ENCODE assay signal across 12 mouse cellular contexts in genomic region chr7:145221346-145221745, GRCm38 (mm10). TPM values are rescaled to one million over a fixed set of nuclear protein-coding genes. Genes with fewer than 3 reads are reported as not detected.
DNase-seq lines count a peak whose midpoint lies in the region; ATAC-seq lines count a peak whose summit lies in the region.
"Had no signal": no experiment of that assay in that cellular context is flagged by ENCODE, and none has a peak within 500 bp of the region (broad histone marks: within the 10 kb centered on the region; RNA-seq: fewer than 3 reads in every experiment).

No protein-coding gene starts in this region.

- H3K36me3 ChIP-seq in midbrain, embryonic 10.5 days = no peaks in the 10 kb centered on the region
- no peaks in the 10 kb centered on the region for H3K36me3 ChIP-seq in midbrain, embryonic 15.5 days (replicated peaks)
- no peaks in the 10 kb centered on the region for H3K36me3 ChIP-seq in intestine, embryonic 16.5 days (ENCODE audit: control insufficient read depth, insufficient read depth, low read length)

- no peak for ATAC-seq in midbrain, embryonic 15.5 days (replicated peaks)
- 0 out of 2 replicates have a peak, but pooled peaks have one; percentile 8 for ATAC-seq in intestine, embryonic 16.5 days

- peak overlapping the region; percentile 61 for H3K27ac ChIP-seq in midbrain, embryonic 10.5 days (replicated peaks)
- no peak overlapping the region for H3K27ac ChIP-seq in midbrain, embryonic 15.5 days
- H3K27ac ChIP-seq in intestine, embryonic 16.5 days (ENCODE audit: low read length) = peak overlapping the region; percentile 86

- peak; percentile 27 for DNase-seq in gastrocnemius, postnatal 25 days
- DNase-seq in gastrocnemius, postnatal 14 days = no peak
- no peak for DNase-seq in midbrain, embryonic 10.5 days (ENCODE audit: low spot score)
- DNase-seq in adrenal gland, postnatal 4 days (ENCODE audit: low spot score in 2 of 2) = no peak
- no peak for DNase-seq in cerebellum, postnatal 10 days
- DNase-seq in spleen, postnatal 10 days (ENCODE audit: low spot score in 2 of 2) = no peak
- DNase-seq: cerebellum, adult 9-11 months; thymus, postnatal 14 days had no signal

- intact Hi-C loops in gastrocnemius, postnatal 14 days (cut with DNase I; ENCODE audit: low total_unique reads) = no loop called here

- no peaks in the 10 kb centered on the region; the same call in 1 of the 2 replicates for H3K9me3 ChIP-seq in midbrain, embryonic 10.5 days (replicated peaks)
- no peaks in the 10 kb centered on the region for H3K9me3 ChIP-seq in midbrain, embryonic 15.5 days
- H3K9me3 ChIP-seq in intestine, embryonic 16.5 days (ENCODE audit: control insufficient read depth, low read length) = no peaks in the 10 kb centered on the region

- H3K4me3 ChIP-seq in midbrain, embryonic 10.5 days = no peak overlapping the region
- no peak overlapping the region for H3K4me3 ChIP-seq in midbrain, embryonic 15.5 days
- no peak overlapping the region for H3K4me3 ChIP-seq in intestine, embryonic 16.5 days (ENCODE audit: low read length)

- no peaks in the 10 kb centered on the region for H3K27me3 ChIP-seq in midbrain, embryonic 10.5 days (ENCODE audit: low read depth, poor library complexity, severe bottlenecking)
- H3K27me3 ChIP-seq in midbrain, embryonic 15.5 days (replicated peaks) = no peaks in the 10 kb centered on the region
- no peaks in the 10 kb centered on the region for H3K27me3 ChIP-seq in intestine, embryonic 16.5 days (replicated peaks; ENCODE audit: control insufficient read depth, insufficient read depth, low read length)

- WGBS in midbrain, embryonic 10.5 days = 71% methylated on average over 2 of the region's 2 CpGs
- WGBS in midbrain, embryonic 15.5 days = 76% methylated on average over 2 of the region's 2 CpGs
- WGBS in intestine, embryonic 16.5 days = 48% methylated on average over 2 of the region's 2 CpGs

- H3K4me2 ChIP-seq in midbrain, embryonic 15.5 days = no peak overlapping the region
- no peak overlapping the region for H3K4me2 ChIP-seq in intestine, embryonic 16.5 days (ENCODE audit: low read depth, low read length)

- no peak overlapping the region for H3K9ac ChIP-seq in midbrain, embryonic 15.5 days
- H3K9ac ChIP-seq in intestine, embryonic 16.5 days (ENCODE audit: low read depth, low read length) = 0 out of 2 replicates have a peak overlapping the region, but pooled peaks have one; percentile 10

- peaks cover 24% of the 10 kb centered on the region for H3K4me1 ChIP-seq in midbrain, embryonic 10.5 days
- H3K4me1 ChIP-seq in midbrain, embryonic 15.5 days = no peaks in the 10 kb centered on the region
- H3K4me1 ChIP-seq in intestine, embryonic 16.5 days (ENCODE audit: control insufficient read depth, insufficient read depth, low read length) = peaks cover 15% of the 10 kb centered on the region

RNA-seq across cellular contexts. Expression of gene 1810010D01Rik, which starts 13.4 kb away (rescaled TPM):
- not detected for total RNA-seq in gastrocnemius, postnatal 25 days (2021)
- total RNA-seq in gastrocnemius, postnatal 14 days (2021) = under 1 TPM in 1 of 2 experiments, not detected in 1; 0.35 TPM
- 0.57 TPM in 1 of 2 replicates, not detected in the other for polyA plus RNA-seq in midbrain, embryonic 10.5 days (2016; fragmentation: Nextera tagmentation; extraction: Ambion mirVana)
- polyA plus RNA-seq in midbrain, embryonic 15.5 days (2015; fragmentation: Nextera tagmentation; extraction: Ambion mirVana) = not detected in 2 replicates
- 0.54 and 0.65 TPM in 2 replicates for polyA plus RNA-seq in intestine, embryonic 16.5 days (2015; fragmentation: Nextera tagmentation; extraction: Ambion mirVana)
- total RNA-seq in adrenal gland, postnatal 4 days (2021) = under 1 TPM in 1 of 2 experiments, not detected in 1; 0.45 TPM
- total RNA-seq: midbrain, postnatal 0 days had no signal
- polyA plus RNA-seq: C2C12; midbrain, postnatal 0 days had no signal
